Mouse (Mus musculus): ENCODE measurements at regions not wholly inside any gene's neighbourhood (a gene's known extent, or its start where the extent isn't known, plus 50 kb on each side); places are given as distances from the start of the nearest gene placed in this dataset.

DNA sequence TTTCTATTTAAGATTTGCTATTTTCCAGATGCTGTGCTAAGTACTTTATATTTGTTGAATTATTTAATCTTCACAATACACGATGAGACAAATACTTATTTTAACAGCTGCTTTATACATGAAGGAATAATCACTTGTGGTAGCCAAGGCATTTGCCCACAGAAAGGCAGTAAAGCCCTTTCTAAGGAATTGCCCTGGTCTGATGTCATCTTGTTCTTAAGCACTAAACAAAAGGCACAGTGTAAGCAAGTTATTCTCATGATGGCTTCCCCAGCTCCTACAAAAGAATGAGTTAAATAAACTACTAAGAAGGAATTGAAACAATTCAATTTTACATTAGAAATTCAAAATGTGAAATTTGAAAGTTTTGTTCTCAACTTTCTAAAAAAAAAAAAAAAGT lies 358.8 kb downstream of the Cenpc1 start:
- WGBS, result 25% methylated on average over 1 of the region's 1 CpGs
- no peaks in the 10 kb centered on the region for H3K27me3 ChIP-seq
- H3K27ac ChIP-seq (replicated peaks), result no peak overlapping the region
- H3K9ac ChIP-seq, result no peak overlapping the region
- H3K4me1 ChIP-seq, result no peaks in the 10 kb centered on the region
- no peak overlapping the region for H3K4me2 ChIP-seq (replicated peaks)
- H3K36me3 ChIP-seq, result no peaks in the 10 kb centered on the region
- ATAC-seq (ENCODE audit: insufficient number of reproducible peaks, low FRiP score, low TSS enrichment, low read depth), result no peak
- no peak overlapping the region for H3K4me3 ChIP-seq (replicated peaks)
- no peaks in the 10 kb centered on the region for H3K9me3 ChIP-seq (replicated peaks)

DNA sequence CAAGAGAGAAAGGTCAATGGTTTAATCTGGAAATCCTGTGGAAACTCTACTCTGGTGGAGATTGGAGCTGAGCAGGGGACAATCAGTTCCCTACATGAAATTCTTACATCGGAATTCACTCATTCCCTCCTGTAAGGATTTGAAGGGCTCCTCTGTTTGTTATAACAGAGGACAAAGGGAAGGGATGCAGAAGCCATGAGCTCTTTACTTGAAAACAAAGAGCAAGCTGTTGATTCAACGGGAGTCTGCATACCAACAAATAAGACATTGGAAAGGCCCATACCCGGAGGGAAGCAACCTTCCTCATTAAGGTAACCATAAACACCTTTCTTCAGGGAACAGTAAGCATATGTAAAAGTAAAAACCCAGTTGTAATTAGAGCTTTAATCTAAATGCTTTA lies 359.3 kb downstream of the Cenpc1 start:
- H3K9me3 ChIP-seq (replicated peaks), result no peaks in the 10 kb centered on the region
- no peak overlapping the region for H3K9ac ChIP-seq
- WGBS, result 12% methylated on average over 3 of the region's 3 CpGs
- H3K27ac ChIP-seq (replicated peaks), result no peak overlapping the region
- no peak overlapping the region for H3K4me3 ChIP-seq (replicated peaks)
- H3K4me2 ChIP-seq (replicated peaks), result no peak overlapping the region
- no peaks in the 10 kb centered on the region for H3K36me3 ChIP-seq
- no peaks in the 10 kb centered on the region for H3K4me1 ChIP-seq
- ATAC-seq (ENCODE audit: insufficient number of reproducible peaks, low FRiP score, low TSS enrichment, low read depth), result no peak
- no peaks in the 10 kb centered on the region for H3K27me3 ChIP-seq

DNA sequence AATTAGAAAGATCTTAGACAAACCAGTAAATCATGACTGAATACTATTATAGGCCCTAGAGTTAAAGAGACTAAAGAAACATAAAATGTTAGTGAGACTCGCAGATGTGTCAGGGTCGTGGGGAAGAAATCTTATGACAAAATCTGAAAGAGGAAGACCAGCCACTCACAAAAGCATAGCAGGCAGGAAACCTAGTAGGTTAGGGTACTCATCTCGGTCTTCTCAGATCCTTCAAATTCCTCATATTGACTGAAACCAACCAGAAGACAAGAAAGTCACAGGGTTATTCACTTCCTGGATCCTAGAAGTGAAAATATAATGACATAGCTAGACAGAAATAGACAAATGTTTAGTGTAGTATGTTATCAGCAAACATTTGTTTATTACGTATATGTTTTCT lies 387.5 kb downstream of the Cenpc1 start:
- no peak overlapping the region for H3K27ac ChIP-seq (replicated peaks)
- no peaks in the 10 kb centered on the region for H3K36me3 ChIP-seq
- no peak overlapping the region for H3K4me2 ChIP-seq (replicated peaks)
- H3K4me1 ChIP-seq, result no peaks in the 10 kb centered on the region
- H3K9me3 ChIP-seq (replicated peaks), result no peaks in the 10 kb centered on the region
- H3K27me3 ChIP-seq, result no peaks in the 10 kb centered on the region
- 85% methylated on average over 4 of the region's 4 CpGs for WGBS
- no peak for ATAC-seq (ENCODE audit: insufficient number of reproducible peaks, low FRiP score, low TSS enrichment, low read depth)
- no peak overlapping the region for H3K9ac ChIP-seq
- H3K4me3 ChIP-seq (replicated peaks), result no peak overlapping the region

DNA sequence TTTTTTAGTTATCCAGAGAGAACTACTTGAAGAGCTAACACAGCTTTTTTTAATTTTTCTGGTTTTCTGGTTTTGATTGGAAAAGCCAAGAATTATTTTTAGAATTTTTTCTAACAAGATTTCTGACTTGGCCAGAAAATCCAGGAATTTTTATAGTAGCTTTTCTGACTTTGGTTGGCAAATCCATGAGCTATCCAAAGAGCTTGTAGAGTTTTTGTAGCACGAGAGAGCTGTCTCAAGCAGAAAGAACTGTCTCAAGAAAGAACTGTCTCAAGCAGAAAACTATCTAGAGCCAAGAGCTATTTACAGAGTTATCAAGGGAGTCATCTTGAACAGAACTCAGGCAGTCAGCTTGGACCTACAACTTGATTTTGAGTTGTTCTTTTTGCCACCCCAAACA lies 394.3 kb downstream of the Cenpc1 start:
- Histone ChIP-seq H3K36me3 (no peaks in the 10 kb centered on the region), H3K9me3 (replicated peaks) (no peaks in the 10 kb centered on the region), H3K4me1 (no peaks in the 10 kb centered on the region), H3K4me3 (replicated peaks) (no peak overlapping the region), H3K9ac (no peak overlapping the region), H3K27me3 (no peaks in the 10 kb centered on the region), H3K4me2 (replicated peaks) (no peak overlapping the region), H3K27ac (replicated peaks) (no peak overlapping the region)
- WGBS, result 59% methylated on average over 1 of the region's 1 CpGs
- ATAC-seq (ENCODE audit: insufficient number of reproducible peaks, low FRiP score, low TSS enrichment, low read depth), result no peak

DNA sequence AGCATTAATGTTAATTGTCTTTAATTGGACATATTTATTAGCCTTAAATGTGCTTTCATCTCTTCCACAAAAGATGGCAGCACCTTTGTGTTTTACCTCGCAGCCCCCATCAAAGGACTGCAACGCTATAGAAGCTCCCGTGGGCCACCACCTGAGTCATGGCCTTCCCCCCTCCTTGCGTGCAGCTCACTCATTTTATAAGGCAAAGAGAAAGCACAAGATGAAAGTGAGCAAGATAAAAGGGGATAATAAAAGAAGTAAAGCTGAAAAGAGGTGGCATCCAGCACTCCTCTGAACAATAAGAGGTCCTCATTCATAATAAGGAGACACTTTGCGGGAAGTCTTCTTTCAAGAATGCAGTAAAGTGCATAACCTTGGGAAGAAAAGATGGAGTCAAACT lies 403.9 kb downstream of the Cenpc1 start:
- H3K27ac ChIP-seq (replicated peaks), result no peak overlapping the region
- no peaks in the 10 kb centered on the region for H3K4me1 ChIP-seq
- H3K9me3 ChIP-seq (replicated peaks), result no peaks in the 10 kb centered on the region
- no peak overlapping the region for H3K4me2 ChIP-seq (replicated peaks)
- H3K27me3 ChIP-seq, result no peaks in the 10 kb centered on the region
- H3K36me3 ChIP-seq, result no peaks in the 10 kb centered on the region
- H3K9ac ChIP-seq, result no peak overlapping the region
- no peak for ATAC-seq (ENCODE audit: insufficient number of reproducible peaks, low FRiP score, low TSS enrichment, low read depth)
- 78% methylated on average over 5 of the region's 5 CpGs for WGBS
- no peak overlapping the region for H3K4me3 ChIP-seq (replicated peaks)

DNA sequence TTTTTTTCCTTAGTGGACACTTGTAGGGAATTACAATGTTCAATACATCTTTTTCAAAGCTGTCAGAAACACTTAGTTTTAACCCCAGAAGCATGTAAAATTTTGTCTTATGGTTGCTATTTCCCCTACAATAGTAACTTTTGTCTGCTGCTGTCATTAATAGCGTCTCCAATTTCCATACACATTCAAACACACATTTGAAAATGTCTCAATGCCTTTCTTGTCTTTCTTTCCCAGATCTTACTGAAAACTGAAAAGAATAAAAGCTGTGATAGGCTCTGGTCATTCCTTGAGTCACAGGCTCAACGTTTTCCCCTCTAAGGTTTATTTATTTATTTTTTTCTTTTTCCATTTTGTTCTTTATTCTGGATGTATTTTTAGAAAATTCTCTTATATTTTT lies 444.3 kb downstream of the Cenpc1 start:
- H3K4me2 ChIP-seq (replicated peaks), result no peak overlapping the region
- H3K27me3 ChIP-seq, result no peaks in the 10 kb centered on the region
- no peak overlapping the region for H3K4me3 ChIP-seq (replicated peaks)
- no peak for ATAC-seq (ENCODE audit: insufficient number of reproducible peaks, low FRiP score, low TSS enrichment, low read depth)
- no peak overlapping the region for H3K9ac ChIP-seq
- H3K9me3 ChIP-seq (replicated peaks), result no peaks in the 10 kb centered on the region
- H3K36me3 ChIP-seq, result no peaks in the 10 kb centered on the region
- no peak overlapping the region for H3K27ac ChIP-seq (replicated peaks)
- H3K4me1 ChIP-seq, result no peaks in the 10 kb centered on the region
- 55% methylated on average over 2 of the region's 2 CpGs for WGBS

DNA sequence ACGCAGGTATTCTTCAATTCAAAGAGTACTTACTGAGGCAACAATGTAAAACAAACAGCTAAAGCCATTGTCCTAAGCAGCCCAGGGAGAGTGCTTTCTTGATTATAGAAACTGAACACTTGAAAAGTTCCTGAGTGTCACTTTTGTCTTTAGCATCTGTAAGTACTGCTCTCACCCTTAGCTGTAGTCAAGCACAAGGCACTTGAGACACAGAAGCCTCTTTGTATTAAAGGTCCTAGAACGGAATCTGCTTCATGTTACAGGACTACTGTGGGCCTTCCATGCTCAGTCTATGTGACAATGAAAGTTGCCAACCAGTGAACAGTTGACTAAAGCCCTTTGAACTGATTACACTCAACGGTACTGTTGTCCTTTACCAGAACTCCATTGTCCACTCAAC lies 450.6 kb downstream of the Cenpc1 start:
- Histone ChIP-seq H3K4me1 (no peaks in the 10 kb centered on the region), H3K4me3 (replicated peaks) (no peak overlapping the region), H3K27ac (replicated peaks) (no peak overlapping the region), H3K36me3 (no peaks in the 10 kb centered on the region), H3K9ac (no peak overlapping the region), H3K27me3 (no peaks in the 10 kb centered on the region), H3K4me2 (replicated peaks) (no peak overlapping the region), H3K9me3 (replicated peaks) (no peaks in the 10 kb centered on the region)
- ATAC-seq (ENCODE audit: insufficient number of reproducible peaks, low FRiP score, low TSS enrichment, low read depth), result no peak
- WGBS, result 64% methylated on average over 3 of the region's 3 CpGs

DNA sequence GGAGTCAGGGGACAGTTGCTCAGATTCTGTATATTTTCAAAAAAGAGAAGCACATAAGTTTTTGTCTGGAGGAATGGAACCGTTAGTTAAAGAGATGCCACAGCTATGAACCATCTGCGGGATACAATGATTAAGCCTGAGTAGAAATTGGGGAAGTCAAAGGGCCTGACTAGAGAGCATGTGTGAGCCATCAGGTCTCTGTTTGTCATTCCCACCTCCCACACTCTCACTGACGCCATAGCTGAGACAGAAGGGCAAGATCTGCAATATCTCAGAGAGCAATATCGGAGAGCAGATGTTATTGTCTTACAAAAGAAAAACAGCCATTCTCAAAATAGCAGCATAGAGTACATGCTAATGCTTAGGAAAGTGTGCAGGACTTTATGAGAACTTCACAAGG lies 452.8 kb downstream of the Cenpc1 start:
- Histone ChIP-seq H3K27me3 (no peaks in the 10 kb centered on the region), H3K9me3 (replicated peaks) (no peaks in the 10 kb centered on the region), H3K4me1 (no peaks in the 10 kb centered on the region), H3K4me2 (replicated peaks) (no peak overlapping the region), H3K4me3 (replicated peaks) (no peak overlapping the region), H3K9ac (no peak overlapping the region), H3K27ac (replicated peaks) (no peak overlapping the region), H3K36me3 (no peaks in the 10 kb centered on the region)
- no peak for ATAC-seq (ENCODE audit: insufficient number of reproducible peaks, low FRiP score, low TSS enrichment, low read depth)
- 69% methylated on average over 4 of the region's 4 CpGs for WGBS

DNA sequence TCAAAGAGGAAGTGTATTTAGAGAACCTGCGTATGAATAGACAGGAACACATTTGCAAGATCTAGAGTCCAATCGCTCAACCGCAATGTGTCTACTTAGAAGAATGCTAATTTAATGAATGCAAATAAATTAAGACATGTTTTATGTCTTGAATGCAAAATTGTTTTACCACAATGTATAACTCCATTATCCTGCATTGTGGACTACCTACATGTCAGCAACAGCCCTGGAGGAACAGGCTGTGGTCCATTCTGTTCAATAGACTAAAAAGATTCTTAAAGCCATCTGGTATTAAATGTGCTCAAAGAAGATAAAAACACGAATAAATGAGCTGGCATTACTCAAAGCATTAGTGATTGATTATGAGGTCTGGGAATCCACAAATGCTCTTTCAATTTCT lies 456.3 kb downstream of the Cenpc1 start:
- Histone ChIP-seq H3K9me3 (replicated peaks) (no peaks in the 10 kb centered on the region), H3K9ac (no peak overlapping the region), H3K27ac (replicated peaks) (no peak overlapping the region), H3K4me1 (no peaks in the 10 kb centered on the region), H3K4me2 (replicated peaks) (no peak overlapping the region), H3K36me3 (no peaks in the 10 kb centered on the region), H3K27me3 (no peaks in the 10 kb centered on the region), H3K4me3 (replicated peaks) (no peak overlapping the region)
- WGBS, result 65% methylated on average over 4 of the region's 4 CpGs
- no peak for ATAC-seq (ENCODE audit: insufficient number of reproducible peaks, low FRiP score, low TSS enrichment, low read depth)

DNA sequence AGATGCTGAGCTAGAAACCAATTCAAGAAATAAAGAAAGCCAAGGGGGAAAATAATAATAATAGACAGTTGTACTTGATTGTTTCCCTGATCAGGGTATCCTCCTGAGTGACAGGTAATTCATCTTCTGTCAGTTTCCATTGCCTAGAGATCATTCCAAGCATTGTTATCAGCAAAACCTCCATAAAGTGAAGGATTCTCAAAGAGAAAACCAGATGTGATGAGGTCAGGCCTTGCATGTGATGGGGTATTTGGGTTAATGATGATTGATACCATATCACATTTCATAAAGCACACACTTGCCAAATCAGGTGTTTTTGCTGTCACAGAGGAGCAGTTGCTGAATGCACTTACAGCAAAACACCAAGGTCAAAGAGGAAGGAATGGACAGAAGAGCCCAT lies 467.2 kb downstream of the Cenpc1 start:
- ATAC-seq (ENCODE audit: insufficient number of reproducible peaks, low FRiP score, low TSS enrichment, low read depth), result no peak
- Histone ChIP-seq H3K27me3 (no peaks in the 10 kb centered on the region), H3K9me3 (replicated peaks) (no peaks in the 10 kb centered on the region), H3K4me1 (no peaks in the 10 kb centered on the region), H3K27ac (replicated peaks) (no peak overlapping the region), H3K9ac (no peak overlapping the region), H3K4me2 (replicated peaks) (no peak overlapping the region), H3K36me3 (no peaks in the 10 kb centered on the region), H3K4me3 (replicated peaks) (no peak overlapping the region)

DNA sequence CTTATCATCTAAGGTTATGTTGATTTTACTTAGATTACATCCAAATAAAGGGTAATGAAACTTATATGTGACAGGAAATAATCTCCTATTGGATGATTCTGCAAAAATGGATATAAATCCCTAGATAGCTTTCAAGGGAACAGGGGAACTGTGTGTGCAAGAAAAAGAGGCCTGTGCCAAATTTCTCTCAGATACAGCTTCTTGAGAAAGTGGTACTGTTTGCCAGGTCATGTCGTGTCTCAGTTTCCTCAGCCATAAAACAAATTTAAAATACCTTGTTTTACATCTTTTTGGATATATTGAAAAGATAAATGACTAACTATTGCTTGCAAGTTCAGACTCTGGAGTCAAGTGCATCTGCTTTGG lies 470.3 kb downstream of the Cenpc1 start:
- no peak overlapping the region for H3K9ac ChIP-seq
- no peak overlapping the region for H3K4me2 ChIP-seq (replicated peaks)
- 52% methylated on average over 1 of the region's 1 CpGs for WGBS
- H3K36me3 ChIP-seq, result no peaks in the 10 kb centered on the region
- H3K27ac ChIP-seq (replicated peaks), result no peak overlapping the region
- H3K4me1 ChIP-seq, result no peaks in the 10 kb centered on the region
- no peak for ATAC-seq (ENCODE audit: insufficient number of reproducible peaks, low FRiP score, low TSS enrichment, low read depth)
- no peak overlapping the region for H3K4me3 ChIP-seq (replicated peaks)
- H3K9me3 ChIP-seq (replicated peaks), result no peaks in the 10 kb centered on the region
- H3K27me3 ChIP-seq, result no peaks in the 10 kb centered on the region

DNA sequence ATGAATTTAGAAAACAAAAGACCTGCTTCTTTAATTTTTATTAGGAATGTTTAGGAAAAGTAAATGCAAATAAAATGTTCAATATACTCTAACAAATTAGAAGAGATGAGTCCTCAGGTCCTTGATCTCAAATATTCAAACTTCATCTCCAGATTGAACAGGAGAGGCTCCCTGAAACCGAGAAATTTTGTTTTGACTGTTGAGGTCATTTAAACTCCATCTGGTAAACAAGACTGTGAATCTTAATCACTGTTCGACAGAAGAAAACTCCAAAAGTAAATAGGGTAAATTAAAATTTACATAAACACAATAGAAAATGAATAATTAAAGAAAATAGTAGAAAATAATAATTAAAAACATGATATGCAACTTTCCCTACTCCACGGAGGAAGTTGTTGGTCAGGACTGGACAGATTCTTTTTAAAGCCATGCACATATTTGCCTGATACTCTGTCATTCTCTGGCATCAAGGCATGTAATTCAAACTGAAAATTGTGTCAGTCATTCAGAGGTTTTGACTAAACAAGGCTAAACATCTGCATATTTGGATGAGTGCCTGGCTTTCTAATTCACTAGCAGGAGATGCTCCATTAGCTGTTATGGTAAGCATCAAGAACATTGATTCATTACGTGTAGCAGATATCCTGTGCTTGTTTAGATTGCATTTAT lies 470.8 kb downstream of the Cenpc1 start:
- Histone ChIP-seq H3K9me3 (replicated peaks) (no peaks in the 10 kb centered on the region), H3K4me3 (replicated peaks) (no peak overlapping the region), H3K4me2 (replicated peaks) (no peak overlapping the region), H3K36me3 (no peaks in the 10 kb centered on the region), H3K27me3 (no peaks in the 10 kb centered on the region), H3K4me1 (no peaks in the 10 kb centered on the region), H3K9ac (no peak overlapping the region), H3K27ac (replicated peaks) (no peak overlapping the region)
- 59% methylated on average over 4 of the region's 4 CpGs for WGBS
- ATAC-seq (ENCODE audit: insufficient number of reproducible peaks, low FRiP score, low TSS enrichment, low read depth), result no peak

All from embryonic facial prominence, embryonic 15.5 days (tissue).